Mouse (Mus musculus) MEL (cell line): ENCODE results near the gene Gm12258. TPM values are rescaled to one million over a fixed set of nuclear protein-coding genes. Genes with fewer than 3 reads are reported as not detected.
A peak's percentile ranks its signal among the peaks of the same experiment; 100 is the strongest.

Source experiments
- DNase-seq: peaks from one replicate; pipeline ENCODE4 v3.0.0; 2011; ENCODE audit warnings: low read depth, low spot score
- H3K27ac ChIP-seq: 2 replicates; pipeline ENCODE4 v1.5.1; 2012; ENCODE audit warnings: low read depth, mild to moderate bottlenecking, control low read depth, low read length, moderate library complexity; ENCODE audit not compliant: control insufficient read depth
- H3K27me3 ChIP-seq, 2 experiments: fragments of 150-350 bp in 1 of 2; sonication (generic) in 1 of 2; 2 replicates each; pipeline ENCODE4 v1.6.1; 2012; ENCODE audit warnings: low read length in 2 of 2, mild to moderate bottlenecking in 2 of 2, improper control_type of control experiment in 1 of 2, moderate library complexity in 1 of 2; ENCODE audit not compliant: insufficient read depth in 2 of 2, control insufficient read depth in 1 of 2
- H3K36me3 ChIP-seq, 2 experiments: 2 replicates each; pipeline ENCODE4 v1.6.1; 2012 to 2014; ENCODE audit warnings: low read length in 2 of 2, improper control_type of control experiment in 1 of 2, inconsistent platforms in 1 of 2, mild to moderate bottlenecking in 1 of 2; ENCODE audit not compliant: insufficient read depth in 2 of 2, control insufficient read depth in 1 of 2
- H3K4me1 ChIP-seq, 2 experiments: fragments of 150-350 bp in 1 of 2; sonication (generic) in 1 of 2; 2 replicates each; pipeline ENCODE4 v1.6.1; 2012; ENCODE audit warnings: low read length in 2 of 2, improper control_type of control experiment in 1 of 2, mild to moderate bottlenecking in 1 of 2; ENCODE audit not compliant: insufficient read depth in 2 of 2, control insufficient read depth in 1 of 2
- H3K4me3 ChIP-seq, 2 experiments: fragments of 150-350 bp in 1 of 2; sonication (generic) in 1 of 2; 2 replicates each; pipeline ENCODE4 v1.5.1; 2012; ENCODE audit warnings: low read depth in 2 of 2, low read length in 2 of 2, mild to moderate bottlenecking in 2 of 2, moderate library complexity in 2 of 2, control low read depth in 1 of 2, improper control_type of control experiment in 1 of 2; ENCODE audit not compliant: control insufficient read depth in 1 of 2, insufficient read depth in 1 of 2
- H3K79me2 ChIP-seq: 2 replicates; pipeline ENCODE4 v1.6.1; 2012; ENCODE audit warnings: mild to moderate bottlenecking, low read length, moderate library complexity; ENCODE audit not compliant: control insufficient read depth, poor library complexity, insufficient read depth
- H3K9ac ChIP-seq: 2 replicates; pipeline ENCODE4 v1.6.1; 2012; ENCODE audit warnings: low read depth, mild to moderate bottlenecking, control low read depth, low read length, moderate library complexity; ENCODE audit not compliant: control insufficient read depth, poor library complexity, severe bottlenecking
- H3K9me3 ChIP-seq: fragments of 150-350 bp; sonication (generic); replicated peaks from 2 replicates; pipeline ENCODE4 v1.6.1; 2012; ENCODE audit warnings: mild to moderate bottlenecking, low read length, improper control_type of control experiment, moderate library complexity; ENCODE audit not compliant: insufficient read depth
- BHLHE40 ChIP-seq: IDR thresholded peaks from 2 replicates; pipeline ENCODE4 v1.6.1; 2012; ENCODE audit warnings: low read depth, mild to moderate bottlenecking, inconsistent platforms, low read length, improper control_type of control experiment, borderline replicate concordance
- CHD2 ChIP-seq: IDR thresholded peaks from 2 replicates; pipeline ENCODE4 v1.6.1; 2011; ENCODE audit warnings: low read length, improper control_type of control experiment
- CTCF ChIP-seq, 3 experiments: IDR thresholded peaks in 2 of 3; conservative IDR thresholded peaks in 1 of 3; 2 replicates each; pipeline ENCODE4 v1.5.1; 2011 to 2012; ENCODE audit warnings: low read length in 3 of 3, low read depth in 2 of 3, mild to moderate bottlenecking in 2 of 3, improper control_type of control experiment in 1 of 3, inconsistent platforms in 1 of 3, mixed read lengths in 1 of 3, moderate library complexity in 1 of 3; ENCODE audit not compliant: control insufficient read depth in 1 of 3, insufficient read depth in 1 of 3, poor library complexity in 1 of 3, severe bottlenecking in 1 of 3
- ETS1 ChIP-seq: IDR thresholded peaks from 2 replicates; pipeline ENCODE4 v1.6.1; 2012; ENCODE audit warnings: low read depth, mild to moderate bottlenecking, inconsistent platforms, low read length, improper control_type of control experiment, moderate library complexity
- GATA1 ChIP-seq: IDR thresholded peaks from 2 replicates; pipeline ENCODE4 v1.6.1; 2011; ENCODE audit warnings: low read depth, low read length, improper control_type of control experiment
- HCFC1 ChIP-seq: IDR thresholded peaks from 2 replicates; pipeline ENCODE4 v1.6.1; 2012; ENCODE audit warnings: low read depth, mild to moderate bottlenecking, inconsistent platforms, low read length, improper control_type of control experiment, moderate library complexity
- JUND ChIP-seq: IDR thresholded peaks from 2 replicates; pipeline ENCODE4 v1.6.1; 2011; ENCODE audit warnings: low read depth, mild to moderate bottlenecking, improper control_type of control experiment, low read length
- KAT2A ChIP-seq: conservative IDR thresholded peaks from 2 replicates; pipeline ENCODE4 v1.6.1; 2012; ENCODE audit warnings: low read depth, low read length, improper control_type of control experiment, inconsistent platforms
- MAFK ChIP-seq: IDR thresholded peaks from 2 replicates; pipeline ENCODE4 v1.6.1; 2011; ENCODE audit warnings: low read depth, mild to moderate bottlenecking, low read length, improper control_type of control experiment, borderline replicate concordance
- MAZ ChIP-seq: IDR thresholded peaks from 2 replicates; pipeline ENCODE4 v1.6.1; 2012; ENCODE audit warnings: low read depth, mild to moderate bottlenecking, inconsistent platforms, low read length, improper control_type of control experiment
- MEF2A ChIP-seq: IDR thresholded peaks from 2 replicates; pipeline ENCODE4 v1.6.1; 2014; ENCODE audit warnings: low read depth, mild to moderate bottlenecking, inconsistent platforms, low read length, improper control_type of control experiment; ENCODE audit not compliant: poor library complexity, insufficient replicate concordance, severe bottlenecking; ENCODE audit errors: extremely low read depth
- MXI1 ChIP-seq: IDR thresholded peaks from 2 replicates; pipeline ENCODE4 v1.6.1; 2011; ENCODE audit warnings: mild to moderate bottlenecking, low read depth, low read length, improper control_type of control experiment
- MYB ChIP-seq: IDR thresholded peaks from 2 replicates; pipeline ENCODE4 v1.6.1; 2011; ENCODE audit warnings: mild to moderate bottlenecking, low read depth, low read length, improper control_type of control experiment
- NELFE ChIP-seq: IDR thresholded peaks from 2 replicates; pipeline ENCODE4 v1.6.1; 2011; ENCODE audit warnings: low read depth, low read length, improper control_type of control experiment
- NRF1 ChIP-seq: IDR thresholded peaks from 2 replicates; pipeline ENCODE4 v1.6.1; 2014; ENCODE audit warnings: low read depth, mild to moderate bottlenecking, inconsistent platforms, low read length, improper control_type of control experiment, moderate library complexity; ENCODE audit not compliant: poor library complexity, insufficient read depth, severe bottlenecking
- TBP ChIP-seq: IDR thresholded peaks from 2 replicates; pipeline ENCODE4 v1.8.0; 2011; ENCODE audit warnings: low read depth, low read length, improper control_type of control experiment
- TCF12 ChIP-seq: IDR thresholded peaks from 2 replicates; pipeline ENCODE4 v1.6.1; 2014; ENCODE audit warnings: low read depth, mild to moderate bottlenecking, inconsistent platforms, low read length, improper control_type of control experiment, moderate library complexity
- UBTF ChIP-seq: IDR thresholded peaks from 2 replicates; pipeline ENCODE4 v1.6.1; 2012; ENCODE audit warnings: low read depth, mild to moderate bottlenecking, inconsistent platforms, low read length, improper control_type of control experiment, moderate library complexity, borderline replicate concordance; ENCODE audit not compliant: insufficient read depth
- USF1 ChIP-seq: IDR thresholded peaks from 2 replicates; pipeline ENCODE4 v1.6.1; 2014; ENCODE audit warnings: low read depth, mild to moderate bottlenecking, inconsistent platforms, low read length, improper control_type of control experiment, moderate library complexity
- ZC3H11A ChIP-seq: IDR thresholded peaks from 2 replicates; pipeline ENCODE4 v1.6.1; 2012; ENCODE audit warnings: low read depth, mild to moderate bottlenecking, inconsistent platforms, low read length, improper control_type of control experiment
- ZKSCAN1 ChIP-seq: IDR thresholded peaks from 2 replicates; pipeline ENCODE4 v1.6.1; 2012; ENCODE audit warnings: low read depth, mild to moderate bottlenecking, inconsistent platforms, low read length, improper control_type of control experiment, moderate library complexity
- ZMIZ1 ChIP-seq: IDR thresholded peaks from 2 replicates; pipeline ENCODE4 v1.6.1; 2012; ENCODE audit warnings: low read depth, mild to moderate bottlenecking, inconsistent platforms, low read length, improper control_type of control experiment, moderate library complexity
- ZNF384 ChIP-seq: IDR thresholded peaks from 2 replicates; pipeline ENCODE4 v1.6.1; 2012; ENCODE audit warnings: low read depth, mild to moderate bottlenecking, inconsistent platforms, low read length, improper control_type of control experiment
- polyA plus RNA-seq, 2 experiments: library from polyadenylated mRNA; stranded (reverse) in 1 of 2; unstranded in 1 of 2; fragments of >175 nt in 1 of 2; fragments of >200 nt in 1 of 2; gene quantifications; 2 replicates each; pipeline versions ENCODE4 v1.2.1 to v1.2.4; 2012; ENCODE audit warnings: low replicate concordance in 2 of 2, low read depth in 1 of 2; ENCODE audit not compliant: insufficient read length in 2 of 2, insufficient read depth in 1 of 2, missing spikeins in 1 of 2
- total RNA-seq: library from RNA; depleted of rRNA; stranded (reverse); fragments of 300-350 nt; gene quantifications from 2 replicates; pipeline ENCODE4 v1.2.3, GENCODE M21; 2012

Gene Gm12258
- total and polyA plus RNA-seq, 3 experiments = 1.7 to 2.5 TPM; not detected in 1

DNA sequence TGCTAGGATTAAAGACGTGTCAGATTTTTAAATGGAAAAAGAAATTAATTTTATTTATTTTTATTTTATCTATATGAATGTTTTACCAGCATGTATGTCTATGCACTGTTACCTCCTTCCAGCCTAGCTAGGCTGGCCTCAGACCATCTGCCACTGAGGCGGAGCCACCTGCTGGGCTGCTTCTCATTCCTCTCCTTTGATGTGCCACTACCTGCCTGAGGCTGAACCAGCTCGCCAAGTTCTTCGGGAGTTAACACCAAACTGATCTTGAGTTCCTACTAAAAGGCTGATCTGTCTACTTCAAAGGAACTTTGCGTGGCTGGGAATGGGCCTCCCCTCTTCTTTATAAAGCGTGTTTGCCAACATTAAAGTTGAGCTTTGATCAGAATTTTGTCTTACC is 47.5 kb downstream of the Gm12258 start (continued):
- TF ChIP-seq MYB = no peak

DNA sequence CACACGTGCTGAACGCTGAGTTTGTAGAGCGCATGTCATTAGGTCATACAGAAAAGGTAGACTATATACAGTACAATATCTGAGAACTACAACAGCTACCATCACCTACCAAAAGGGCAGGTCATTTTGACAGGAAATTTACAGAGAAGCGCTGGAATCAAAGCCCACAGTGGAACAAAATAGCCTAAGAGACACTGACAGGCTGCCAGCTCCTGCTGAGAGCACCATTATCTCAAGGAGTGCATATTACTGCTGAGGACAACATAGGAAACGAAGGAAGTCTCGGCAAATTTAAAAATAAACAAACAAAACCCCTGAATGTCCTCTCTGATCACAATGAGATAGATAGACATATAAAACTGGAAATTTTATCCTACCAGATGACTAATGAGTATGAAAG is 50.5 kb downstream of the Gm12258 start:
- H3K27ac ChIP-seq = no peak overlapping the region
- TF ChIP-seq MAZ (no peak), CTCF (IDR thresholded peaks at IDR 0.05 in 2 of 3, conservative IDR thresholded peaks at IDR 0.05 in 1 of 3; ENCODE audit: control insufficient read depth in 1 of 3, insufficient read depth in 1 of 3, low read depth in 2 of 3, low read length in 3 of 3, poor library complexity in 1 of 3, severe bottlenecking in 1 of 3) (no peak), NELFE (no peak), KAT2A (no peak), ZNF384 (no peak), ZC3H11A (no peak), MAFK (no peak), BHLHE40 (no peak), UBTF (no peak), JUND (no peak)
- DNase-seq = no peak
- H3K9me3 ChIP-seq = no peaks in the 10 kb centered on the region
- peaks cover 5 to 13% of the 10 kb centered on the region in 2 experiments for H3K36me3 ChIP-seq
- peaks cover 0 to 5% of the 10 kb centered on the region in 2 experiments; a peak in 2 of 4 replicates for H3K4me1 ChIP-seq
- no peak overlapping the region for H3K4me3 ChIP-seq
- no peaks in the 10 kb centered on the region for H3K79me2 ChIP-seq
- H3K9ac ChIP-seq = no peak overlapping the region
- H3K27me3 ChIP-seq = no peaks in the 10 kb centered on the region

DNA sequence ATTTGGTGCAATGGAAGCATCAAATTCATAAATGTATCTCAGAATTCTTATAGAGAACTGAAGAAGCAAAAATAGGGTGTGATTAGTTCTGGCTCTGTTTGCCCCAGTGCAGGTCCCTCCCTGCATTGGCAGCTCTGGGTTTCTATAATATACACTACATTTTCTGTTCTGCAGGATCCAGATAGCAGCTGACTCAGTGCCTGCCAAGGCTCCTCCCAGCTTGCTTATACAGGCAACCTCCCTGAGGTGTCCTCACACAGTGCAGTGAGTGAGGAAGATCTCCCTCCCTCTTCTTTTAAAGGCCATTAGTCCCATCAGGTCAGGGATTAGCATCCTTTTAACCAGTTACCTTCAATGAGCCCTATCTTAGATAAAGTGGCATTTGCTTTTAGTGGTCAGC is 54.1 kb downstream of the Gm12258 start:
- Histone ChIP-seq H3K79me2 (peaks cover 7% of the 10 kb centered on the region), H3K4me1 (peaks cover 3 to 16% of the 10 kb centered on the region in 2 experiments), H3K9me3 (no peaks in the 10 kb centered on the region), H3K27me3 (no peaks in the 10 kb centered on the region), H3K9ac (no peak overlapping the region)
- DNase-seq = peak; percentile 41
- TF ChIP-seq CTCF (IDR thresholded peaks at IDR 0.05 in 2 of 3, conservative IDR thresholded peaks at IDR 0.05 in 1 of 3; ENCODE audit: control insufficient read depth in 1 of 3, insufficient read depth in 1 of 3, low read depth in 2 of 3, low read length in 3 of 3, poor library complexity in 1 of 3, severe bottlenecking in 1 of 3) (no peak), ZMIZ1 (no peak), MAFK (no peak), GATA1 (no peak), ETS1 (no peak), MEF2A (no peak), TCF12 (no peak), ZC3H11A (no peak), NRF1 (no peak), HCFC1 (no peak), USF1 (no peak), CHD2 (no peak), ZKSCAN1 (no peak), MXI1 (no peak), TBP (no peak), ZNF384 (no peak)
- TF ChIP-seq, all 39 proteins: peak for 0
- peaks cover 6 to 14% of the 10 kb centered on the region in 2 experiments for H3K36me3 ChIP-seq
- H3K27ac ChIP-seq = no peak overlapping the region
- no peak overlapping the region for H3K4me3 ChIP-seq
